Mouse (Mus musculus) erythroblast, adult 5-6 weeks (primary cell): ENCODE measurements around the gene Ak8. TPM values are rescaled to one million over a fixed set of nuclear protein-coding genes. Genes with fewer than 3 reads are reported as not detected.

Experiments used
- ATAC-seq: replicated peaks from 2 replicates; pipeline ENCODE4 v1.8.0; 2016; ENCODE audit warnings: moderate number of reproducible peaks, mild to moderate bottlenecking, moderate TSS enrichment, inconsistent platforms; ENCODE audit not compliant: poor library complexity, low FRiP score, severe bottlenecking
- total RNA-seq, 2 experiments: library from RNA; stranded (forward) in 1 of 2; stranded (reverse) in 1 of 2; fragments of 150-400 nt in 1 of 2; fragments of 200-764, 138-1000 nt in 1 of 2; gene quantifications; 2 replicates each; pipeline versions ENCODE4 v1.2.3 to v1.2.4; 2015 to 2017; ENCODE audit warnings: low replicate concordance in 2 of 2

The Ak8 gene
- total RNA-seq, 2 experiments from 2014 or later, result not detected

DNA sequence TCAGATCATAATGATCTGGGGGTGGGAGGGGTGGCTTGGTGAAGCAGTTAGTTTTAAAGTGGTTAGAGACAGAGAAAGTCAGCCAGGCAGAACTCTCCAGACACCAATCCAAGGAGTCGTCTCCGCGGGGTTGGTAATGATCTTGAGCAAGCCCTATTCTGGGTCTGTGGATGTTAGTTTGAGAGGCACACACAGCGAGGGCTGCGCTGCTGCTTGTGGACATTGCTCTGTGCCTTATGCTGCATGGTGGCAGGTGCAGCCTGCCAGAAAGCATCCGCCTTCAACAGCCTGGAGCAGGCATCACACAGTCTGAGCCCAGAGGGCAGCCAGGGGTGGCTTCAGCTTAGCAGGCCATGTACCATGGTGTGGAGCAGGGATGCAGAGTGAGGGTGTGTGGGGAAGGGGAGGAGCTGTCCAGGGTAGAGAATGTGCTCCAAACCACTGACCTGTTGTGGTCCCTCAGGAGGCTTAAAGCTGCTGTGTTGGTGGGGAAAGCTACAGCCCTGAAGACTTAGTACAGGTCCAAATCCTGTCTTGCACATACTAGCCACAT, 87.2 kb downstream of the Ak8 start:
- 0 out of 2 replicates have a peak, but pooled peaks have one; percentile 37 for ATAC-seq

DNA sequence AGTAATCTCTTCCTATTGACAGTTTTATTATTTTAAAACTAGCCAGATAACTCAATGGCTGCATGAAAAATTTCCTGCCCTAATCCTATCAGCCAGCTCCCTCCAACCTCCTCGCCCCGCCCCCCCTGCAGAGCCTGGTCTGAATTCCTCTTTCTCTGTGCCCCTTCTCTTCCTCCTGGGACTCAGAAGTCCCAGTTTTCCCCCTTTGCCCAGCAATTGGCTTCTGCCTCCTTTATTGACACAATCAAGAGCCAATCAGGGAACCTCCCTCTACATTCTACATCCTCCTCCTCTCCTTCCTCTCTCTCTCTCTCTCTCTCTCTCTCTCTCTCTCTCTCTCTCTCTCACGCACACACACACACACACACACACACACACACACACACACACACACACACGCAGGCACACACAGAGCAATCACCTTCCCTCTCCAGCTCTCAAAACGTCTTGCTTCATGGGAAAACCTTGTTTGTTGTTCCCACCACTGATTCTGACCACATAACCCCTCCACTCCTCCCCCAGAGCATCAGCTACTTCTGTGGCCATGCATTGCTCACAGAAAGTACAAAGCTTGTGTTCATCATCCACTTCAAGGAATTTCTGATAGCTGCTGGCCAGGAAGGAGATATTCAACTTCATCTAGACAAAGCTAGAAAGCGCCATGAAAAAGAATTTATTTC, 93.1 kb downstream of the Ak8 start:
- ATAC-seq, result no peak

DNA sequence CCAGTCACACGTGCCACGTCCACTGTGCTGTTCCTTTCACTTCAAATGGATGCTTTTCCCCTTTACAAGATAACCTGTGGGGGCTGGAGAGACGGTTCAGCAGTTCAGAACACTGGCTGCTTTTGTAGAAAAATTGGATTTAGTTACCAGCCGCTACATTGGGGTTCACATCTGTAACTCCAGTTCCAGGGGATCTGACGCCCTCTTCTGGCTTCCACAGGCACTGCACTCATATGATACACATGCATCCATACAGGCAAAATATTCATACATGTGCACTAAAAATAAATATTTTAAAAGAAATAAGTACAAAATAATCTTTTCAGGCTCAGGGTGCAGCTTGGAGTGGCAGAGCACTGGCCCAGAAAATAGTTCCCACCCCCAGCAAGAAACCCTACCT, 94.7 kb downstream of the Ak8 start:
- ATAC-seq, result no peak

DNA sequence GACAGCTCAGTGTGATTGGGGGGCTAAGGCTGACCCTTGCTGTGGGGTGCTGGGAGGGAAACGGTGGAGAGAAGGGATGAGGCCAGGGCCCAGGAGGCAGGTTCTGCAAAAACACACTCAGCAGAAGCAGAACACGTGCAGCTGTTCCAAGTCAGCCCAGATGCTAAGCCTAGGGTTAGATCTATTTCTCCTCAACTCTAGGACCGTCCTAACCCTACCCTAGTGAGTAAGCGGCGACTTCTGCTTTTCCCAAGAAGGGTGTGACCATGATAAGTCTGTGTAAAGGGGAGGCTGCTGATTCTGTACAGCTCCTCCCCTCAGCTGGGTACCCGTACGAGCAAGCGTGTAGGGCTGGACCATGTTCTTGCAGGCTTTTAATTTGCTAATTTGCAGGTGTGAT, 96.3 kb downstream of the Ak8 start:
- ATAC-seq, result no peak

DNA sequence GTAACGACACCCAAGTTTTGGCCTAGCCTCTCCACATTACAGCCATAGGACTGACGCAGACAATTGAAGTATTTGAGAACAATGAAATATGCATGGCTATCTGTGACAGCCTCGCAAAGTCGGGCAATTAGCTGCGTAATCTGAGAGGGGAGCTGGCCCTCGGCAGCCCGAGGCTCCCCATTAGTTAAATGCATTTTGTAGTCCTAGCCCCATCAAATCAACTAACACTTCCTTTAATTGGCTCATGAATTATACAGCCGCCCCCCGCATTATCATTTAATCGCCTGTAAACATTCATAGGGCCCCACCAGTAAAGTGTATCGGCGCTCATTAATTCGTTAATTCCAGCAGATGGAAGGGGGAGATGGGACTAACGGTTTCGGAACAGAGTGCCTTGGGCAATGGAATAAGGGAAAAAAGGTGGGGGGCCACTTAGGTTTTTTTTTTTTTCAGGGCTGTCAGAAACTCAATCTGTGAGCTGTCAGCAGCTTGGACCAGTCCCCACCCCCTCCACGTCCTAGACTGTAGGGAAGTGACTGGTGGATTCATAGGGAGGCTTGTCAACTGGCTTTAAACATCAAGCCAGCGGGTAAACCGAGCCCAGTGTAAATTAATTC, 97.6 kb downstream of the Ak8 start:
- ATAC-seq, result no peak

DNA sequence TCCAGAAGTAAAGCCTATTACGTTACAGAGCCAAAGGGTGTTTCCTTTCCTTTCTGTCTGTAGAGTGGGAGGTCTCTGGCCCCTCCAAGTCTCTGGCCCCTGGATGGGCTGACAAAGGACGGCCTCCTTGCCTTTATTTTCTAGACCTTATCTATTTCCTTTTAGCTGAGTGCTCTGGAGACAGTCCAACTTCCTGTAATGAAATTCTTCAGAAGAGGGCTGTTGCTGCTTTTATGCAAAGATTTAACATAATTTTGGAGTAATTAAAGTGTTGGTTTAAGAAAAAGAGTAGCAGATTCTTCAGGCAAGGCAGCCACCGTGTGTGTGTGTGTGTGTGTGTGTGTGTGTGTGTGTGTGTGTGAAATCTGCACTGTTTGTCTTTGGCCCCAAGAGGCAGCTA, 98.4 kb downstream of the Ak8 start:
- ATAC-seq, result no peak

DNA sequence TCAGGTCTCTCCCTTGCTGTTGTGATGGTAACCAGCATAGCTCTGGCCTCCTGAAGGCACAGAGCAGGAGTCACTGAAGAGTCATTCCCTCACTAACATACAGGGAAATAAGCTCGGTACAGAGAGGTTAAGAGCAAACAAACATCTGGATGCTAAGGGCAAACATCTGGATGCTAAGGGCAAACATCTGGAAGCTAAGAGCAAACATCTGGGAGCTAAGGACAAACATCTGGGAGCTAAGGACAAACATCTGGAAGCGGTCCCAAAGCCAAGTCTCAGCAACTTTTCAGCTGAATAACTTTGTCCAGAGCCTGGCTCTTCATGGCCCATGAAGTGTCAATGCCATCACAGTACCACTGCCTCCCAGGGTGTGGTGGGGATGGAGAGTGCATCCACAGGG, 99.6 kb downstream of the Ak8 start:
- ATAC-seq, result no peak

DNA sequence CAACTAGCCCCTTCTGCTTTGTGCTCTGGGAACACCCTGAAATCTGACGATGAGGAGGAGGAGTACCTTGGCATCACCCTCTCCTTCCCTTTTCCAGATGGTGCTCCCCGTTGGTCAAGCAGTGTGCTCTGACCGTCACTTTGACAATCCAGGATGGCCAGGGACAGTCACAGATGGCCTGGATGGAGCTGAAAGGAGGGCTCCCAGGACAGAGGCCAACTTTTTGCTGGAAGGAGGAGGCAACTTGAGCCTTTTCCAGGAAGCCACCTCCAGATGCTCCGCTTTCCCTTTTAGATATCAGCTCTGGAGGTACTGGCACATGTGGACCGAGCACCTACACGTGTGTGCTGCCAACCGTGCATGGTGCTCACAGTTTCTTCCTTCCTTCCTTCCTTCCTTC, 103.4 kb downstream of the Ak8 start:
- ATAC-seq, result no peak

DNA sequence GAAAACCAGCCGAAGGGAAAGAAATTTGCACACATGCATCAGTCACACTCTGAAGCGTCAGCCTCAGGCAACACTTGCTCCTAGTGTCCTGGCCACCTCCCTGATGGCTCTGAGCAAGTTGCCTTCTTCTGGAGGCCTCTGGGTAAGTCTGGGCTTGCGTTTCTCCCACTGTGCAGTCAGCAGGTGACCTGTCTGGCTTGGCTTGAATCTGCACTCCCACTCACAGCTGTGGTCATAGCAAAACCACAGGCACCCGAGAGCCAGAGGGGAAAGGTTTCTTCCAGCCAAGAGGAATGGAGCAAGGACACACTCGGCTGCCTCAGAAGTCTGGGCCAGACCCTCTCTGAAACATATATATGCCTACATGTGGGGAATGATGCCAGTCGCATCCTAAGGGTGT, 108.9 kb downstream of the Ak8 start:
- no peak for ATAC-seq

DNA sequence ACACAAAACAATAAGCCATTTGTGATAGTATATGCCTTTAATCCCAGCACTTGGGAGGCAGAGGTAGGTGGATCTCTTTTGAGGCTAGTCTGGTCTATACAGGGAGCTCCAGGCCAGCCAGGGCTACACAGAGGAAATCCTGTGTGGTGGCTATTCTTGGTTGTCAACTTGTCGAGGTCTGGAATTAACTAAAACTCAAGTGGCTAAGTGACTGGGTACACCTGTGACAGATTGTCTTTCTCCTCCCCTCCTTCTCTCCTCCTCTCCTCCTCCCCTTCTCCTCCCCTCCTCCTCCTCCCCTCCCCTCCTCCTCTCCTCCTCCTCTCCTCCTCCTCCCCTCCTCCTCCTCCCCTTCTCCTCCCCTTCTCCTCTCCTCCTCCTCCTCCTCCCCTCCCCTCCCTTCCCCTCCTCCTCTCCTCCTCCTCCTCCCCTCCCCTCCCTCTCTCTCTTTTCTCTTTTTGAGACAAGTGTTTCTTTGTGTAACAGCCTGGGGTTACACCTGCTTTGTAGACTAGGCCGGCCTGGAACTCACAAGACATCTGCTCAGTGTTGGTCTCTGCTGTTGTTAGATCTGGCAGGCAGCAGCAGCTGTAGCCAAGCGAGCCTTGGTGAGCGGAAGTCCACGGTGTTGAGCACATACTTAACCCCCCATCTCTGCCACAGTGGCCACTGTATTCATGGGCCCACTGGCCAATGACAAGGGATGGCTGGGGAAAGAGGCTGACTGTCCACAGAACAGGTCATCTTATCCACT, 110.5 kb downstream of the Ak8 start:
- ATAC-seq, result no peak

DNA sequence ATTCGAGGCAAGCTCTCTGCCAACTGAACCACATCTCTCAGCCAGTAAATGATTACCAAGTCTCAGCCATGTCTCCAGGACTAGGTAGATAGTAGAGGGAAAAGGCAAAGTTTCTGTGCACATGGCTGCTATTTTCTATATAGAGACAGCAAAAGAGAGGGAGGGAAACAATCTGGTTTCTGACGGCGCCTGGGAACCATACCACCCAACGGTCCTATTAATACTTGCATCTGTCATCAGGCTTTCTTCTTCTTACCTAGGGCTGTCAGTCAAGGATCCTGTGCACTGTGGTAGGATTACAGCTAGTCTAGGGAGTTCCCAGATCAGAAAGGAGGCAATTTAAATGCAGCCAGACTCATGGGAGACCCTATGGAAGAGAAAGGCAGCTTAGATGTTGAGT, 118.9 kb downstream of the Ak8 start:
- no peak for ATAC-seq

DNA sequence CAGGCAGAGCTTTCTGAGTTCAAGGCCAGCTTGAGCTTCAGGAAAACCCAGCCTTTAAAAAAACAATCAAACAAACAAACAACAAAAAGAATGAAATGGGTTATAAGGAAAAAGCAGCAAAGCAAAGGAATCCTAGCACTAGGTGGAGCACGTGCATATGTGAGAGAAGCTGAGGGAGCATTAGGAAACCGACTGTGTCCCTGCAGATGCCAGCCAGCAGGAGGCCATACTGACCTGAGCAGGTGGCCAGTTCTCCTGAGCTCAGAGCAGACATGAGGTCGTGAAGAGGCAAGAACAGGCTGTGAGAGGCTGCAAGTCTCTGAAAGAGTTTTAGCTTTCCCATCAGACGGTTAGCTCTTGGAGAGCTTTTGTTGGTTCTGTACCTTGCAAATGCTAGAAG, 129.3 kb downstream of the Ak8 start:
- ATAC-seq, result no peak

DNA sequence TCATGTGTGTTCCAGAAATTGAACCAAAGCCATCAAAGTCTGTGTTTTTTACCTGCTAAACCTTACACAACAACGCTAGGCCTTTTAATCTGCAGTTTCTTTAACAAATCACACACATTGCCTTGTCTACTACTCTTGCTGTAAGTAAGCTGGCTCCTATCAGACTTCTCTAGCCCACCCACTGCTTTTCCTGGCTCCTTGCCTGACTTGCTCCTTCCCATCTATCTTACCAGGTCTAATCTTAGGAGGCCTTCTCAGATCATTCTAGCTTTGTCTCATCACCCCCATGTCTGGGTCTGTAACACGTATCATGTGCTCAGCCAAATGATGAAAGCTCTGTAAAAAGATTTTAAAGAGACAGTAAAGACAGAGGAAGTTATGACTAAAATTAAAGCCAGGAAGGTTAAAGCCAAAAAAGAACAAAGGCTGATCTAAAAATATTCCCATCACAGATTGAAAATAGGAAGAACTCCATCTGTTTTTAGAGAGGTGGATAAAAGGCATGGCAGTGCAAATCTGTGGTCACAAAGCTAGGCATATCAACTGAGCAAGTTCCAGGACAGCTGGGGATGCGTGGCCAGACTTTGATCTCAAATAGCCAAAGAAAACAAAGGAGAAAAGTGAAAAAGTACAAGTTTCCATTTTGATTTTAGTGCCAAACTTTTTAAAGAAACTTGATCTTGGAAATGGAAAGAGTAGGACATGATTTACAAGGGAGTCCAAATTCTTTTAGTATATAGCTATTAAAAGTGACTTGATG, 136.4 kb downstream of the Ak8 start:
- ATAC-seq, result no peak

DNA sequence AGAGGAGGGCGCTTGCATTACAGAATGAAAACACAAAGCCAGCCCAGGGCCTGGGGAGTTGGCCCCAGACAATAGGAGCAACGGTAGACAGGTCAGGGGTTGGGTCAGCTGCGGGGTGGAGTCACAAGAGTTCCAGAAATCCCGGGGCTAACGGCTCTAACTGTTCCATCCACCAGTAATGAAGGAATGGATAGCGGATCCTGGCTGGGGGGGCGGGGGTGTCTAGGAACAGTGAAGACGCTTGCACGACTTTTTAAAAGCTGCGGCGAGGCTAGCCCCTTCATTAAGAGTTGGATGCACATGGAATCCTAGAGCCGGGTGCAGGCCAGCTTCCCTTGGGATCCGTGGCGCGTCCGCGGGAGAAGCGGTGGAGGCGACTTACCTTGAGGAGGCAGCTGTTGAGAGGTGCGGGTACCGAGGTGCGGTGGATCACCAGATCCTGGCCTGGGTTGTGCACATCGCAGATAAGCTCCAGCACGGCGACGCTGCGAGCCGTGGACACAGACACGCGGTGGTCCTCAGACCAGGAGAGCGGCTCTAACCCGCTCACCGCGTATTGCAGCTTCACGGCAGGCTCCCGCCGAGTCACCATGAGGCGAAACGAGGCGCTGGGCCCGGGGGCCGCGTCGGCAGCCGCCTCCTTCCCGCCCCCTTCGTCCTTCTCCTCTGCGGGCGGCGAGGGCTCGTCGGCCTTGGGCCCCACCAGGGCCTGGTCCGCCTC, 139.7 kb downstream of the Ak8 start:
- ATAC-seq, result peak; percentile 68

DNA sequence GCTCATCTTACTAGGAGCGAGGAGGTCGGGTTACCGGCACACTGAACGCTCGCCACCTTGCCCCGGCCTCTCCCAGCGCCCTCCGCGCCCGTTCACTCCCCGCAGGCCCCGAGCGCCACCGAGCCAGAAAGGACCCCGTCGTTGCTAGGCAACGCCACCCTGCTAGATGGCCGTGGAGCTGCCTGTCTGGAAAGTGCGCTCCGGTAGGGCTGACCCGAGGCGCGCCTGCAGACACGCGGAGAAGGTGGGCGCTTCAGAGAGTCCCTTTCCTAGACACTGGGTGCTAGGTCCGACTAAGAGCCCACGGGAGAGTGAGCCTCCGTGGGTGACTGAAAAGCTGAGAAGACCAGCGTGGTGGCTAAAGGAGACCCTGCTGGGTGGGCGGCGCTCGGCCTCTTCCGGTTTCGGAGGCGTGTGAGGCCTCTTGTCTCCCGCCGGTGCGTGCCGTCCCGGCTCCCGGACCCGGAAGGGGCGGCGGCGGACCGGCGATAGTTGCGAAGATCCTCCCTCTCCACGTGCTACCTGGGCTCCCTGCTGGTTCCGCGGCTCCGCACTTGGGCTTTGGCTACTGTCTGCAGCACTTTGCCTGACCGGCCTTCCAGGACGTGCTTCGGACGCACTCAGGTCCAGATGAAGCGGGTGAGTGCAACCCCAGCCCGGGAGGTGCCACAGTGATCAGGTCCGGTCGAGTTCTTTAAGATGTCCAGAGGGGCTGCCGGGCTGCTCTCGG, 140.4 kb downstream of the Ak8 start, which contains the start of the genes Gtf3c4 and Ddx31:
TSS of gene Gtf3c4 (minus strand) at position 139 of the 730 bp plus-strand sequence.
TSS of gene Ddx31 (plus strand) at position 185 of the 730 bp plus-strand sequence.
- ATAC-seq, result peak; percentile 92

DNA sequence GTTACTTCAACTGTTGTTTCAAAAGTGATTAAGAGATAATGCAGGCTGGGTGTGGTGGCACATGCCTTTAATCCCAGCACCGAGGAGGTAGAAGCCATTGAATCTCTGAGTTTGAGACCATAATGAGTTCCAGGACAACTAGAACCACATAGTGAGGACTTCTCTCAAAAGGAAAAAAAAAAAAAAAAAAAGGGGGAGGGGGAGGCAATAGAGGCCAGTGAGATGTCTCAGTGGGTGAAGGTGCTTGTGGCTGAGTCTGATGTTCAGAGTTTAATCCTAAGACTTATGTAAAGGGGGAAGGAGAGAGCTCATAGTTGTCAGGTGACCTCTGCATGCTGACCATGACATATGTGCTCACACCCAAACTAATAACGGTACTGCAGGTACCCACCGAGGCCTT, 142.1 kb downstream of the Ak8 start:
- ATAC-seq, result no peak

DNA sequence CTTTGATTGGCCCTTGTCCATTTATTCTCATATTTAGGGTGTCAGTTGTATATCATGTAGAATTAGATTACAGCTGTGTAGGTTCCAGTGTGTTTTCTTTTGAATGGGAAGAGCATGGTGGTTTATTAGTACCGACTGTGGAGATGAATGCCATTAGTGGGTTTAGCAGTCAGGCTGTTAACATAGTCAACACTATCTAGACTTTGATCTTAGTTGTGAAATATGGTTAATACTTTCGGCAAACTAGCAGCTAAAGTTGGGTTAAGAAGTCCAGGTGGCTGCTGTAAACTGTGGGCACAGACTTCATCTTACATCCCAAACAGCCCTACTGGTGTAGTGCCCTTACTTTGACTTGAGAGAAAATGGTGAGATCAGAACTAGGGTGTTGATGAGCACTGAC, 148.9 kb downstream of the Ak8 start:
- ATAC-seq, result no peak

DNA sequence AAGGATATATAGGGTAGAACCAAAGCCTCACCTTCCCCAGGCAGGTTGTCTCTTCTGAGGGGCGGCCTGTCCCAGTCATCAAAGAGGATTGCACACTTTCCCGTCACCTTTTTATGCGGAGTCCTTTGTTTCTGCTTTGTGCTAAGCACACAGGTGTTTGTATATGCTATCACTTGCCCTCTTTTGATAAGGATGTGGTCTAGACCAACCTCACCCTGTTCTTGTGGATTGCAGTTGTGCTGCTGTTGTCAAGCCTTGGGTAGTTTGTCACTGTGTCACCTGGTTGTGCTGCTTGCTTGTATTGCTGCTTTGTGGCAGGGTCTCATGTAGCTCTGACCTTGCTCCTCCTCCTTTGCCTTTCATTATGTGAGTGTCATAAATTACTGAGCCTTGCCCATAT, 152.6 kb downstream of the Ak8 start:
- no peak for ATAC-seq

DNA sequence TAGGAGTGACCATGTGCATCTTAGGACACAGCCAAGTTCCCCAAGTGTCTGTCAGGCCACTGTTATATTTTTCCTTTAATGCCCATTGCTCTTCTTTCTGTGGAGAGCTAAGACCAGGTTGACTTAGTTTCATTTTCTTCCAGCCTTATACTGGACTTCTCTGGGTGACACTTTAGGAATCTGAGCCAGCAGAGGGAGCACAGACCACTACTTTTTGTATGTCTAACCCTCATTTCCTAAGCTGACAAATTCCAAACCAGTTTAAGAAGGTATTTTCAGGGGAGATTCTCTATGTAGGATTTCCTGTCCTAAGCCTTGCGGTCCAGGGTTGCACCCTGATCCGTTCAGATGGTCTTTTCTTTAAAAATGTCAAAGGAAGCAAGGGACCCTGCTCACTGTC, 155.8 kb downstream of the Ak8 start:
- no peak for ATAC-seq
